Mouse (Mus musculus) layer of hippocampus, postnatal 14 days (tissue): ENCODE results near the gene Zfp658. TPM values are rescaled to one million over a fixed set of nuclear protein-coding genes. Genes with fewer than 3 reads are reported as not detected.

Experiments
- DNase-seq, 2 experiments: peaks; one replicate each; pipeline ENCODE4 v3.0.0; 2021 to 2022; ENCODE audit warnings: low spot score in 2 of 2, mixed read lengths in 1 of 2
- long read RNA-seq, 2 experiments: library from polyadenylated mRNA; stranded (forward); transcript quantifications; one replicate each; pipeline ENCODE4 v2.0.0; 2021
- total RNA-seq, 2 experiments: library from RNA; stranded (reverse); gene quantifications; 2 replicates each; pipeline ENCODE4 v1.2.3; 2021

Gene Zfp658
- 1 to 10 TPM; 5.9 to 6.5 TPM for total RNA-seq
- long read RNA-seq, experiment 1, partial matches to known transcripts: 0 of 1 reads
- long read RNA-seq, experiment 1, other reads (novel, unspliced or antisense): 0 of 1 reads
- long read RNA-seq, experiment 2, partial matches to known transcripts: 0 of 2 reads
- long read RNA-seq, experiment 2, other reads (novel, unspliced or antisense): 1 of 2 reads

- peak; percentile 83 to 95 for DNase-seq
Measured at GRCm38 (mm10) chr7:43562006-43562633, at the start of gene Zfp658. Zfp658 (plus strand) TSS chr7:43562256.

DNA sequence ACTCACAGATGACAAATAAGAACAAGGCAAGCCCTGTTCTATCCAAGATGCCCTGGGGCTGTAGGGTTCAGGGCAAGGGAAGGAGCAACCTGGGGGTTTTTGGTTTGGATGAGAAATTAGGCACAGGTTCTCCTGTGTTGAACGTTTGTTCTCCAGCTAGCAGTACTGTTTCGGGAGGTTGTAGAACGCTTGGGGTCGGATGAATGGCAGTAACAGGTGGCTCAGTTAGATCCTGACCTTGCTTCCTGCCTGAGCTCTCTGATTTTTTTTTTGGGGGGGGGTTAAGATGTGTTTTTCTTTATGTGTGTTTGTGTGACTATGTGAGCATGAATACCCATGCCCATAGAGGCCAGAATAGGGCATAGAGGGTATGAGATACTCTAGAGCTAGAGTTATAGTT, 49.5 kb upstream of the Zfp658 start:
- no peak for DNase-seq

DNA sequence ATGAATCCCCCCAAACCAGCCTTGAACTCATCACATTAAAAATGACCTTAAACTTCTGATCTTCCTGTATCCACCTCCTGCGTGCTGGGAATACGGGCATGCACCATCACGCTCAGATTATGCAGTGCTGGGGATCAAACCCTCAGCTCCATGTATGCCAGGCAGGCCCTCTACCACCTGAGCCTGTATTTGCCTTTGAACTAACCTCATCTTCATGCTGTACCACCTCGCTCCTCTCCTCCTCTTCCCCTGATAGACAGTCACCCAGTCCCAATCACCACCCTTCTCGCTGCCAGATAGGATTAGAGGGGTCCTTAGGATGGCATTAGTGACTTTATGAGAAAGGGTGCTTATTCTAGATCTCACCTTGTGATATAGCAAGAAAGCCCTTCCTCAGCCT, 47.0 kb upstream of the Zfp658 start:
- DNase-seq: no peak

GRCm38 (mm10) chr7:43518341-43518740, 43.7 kb upstream of the Zfp658 start:
- peak; percentile 26 to 41 for DNase-seq

DNA sequence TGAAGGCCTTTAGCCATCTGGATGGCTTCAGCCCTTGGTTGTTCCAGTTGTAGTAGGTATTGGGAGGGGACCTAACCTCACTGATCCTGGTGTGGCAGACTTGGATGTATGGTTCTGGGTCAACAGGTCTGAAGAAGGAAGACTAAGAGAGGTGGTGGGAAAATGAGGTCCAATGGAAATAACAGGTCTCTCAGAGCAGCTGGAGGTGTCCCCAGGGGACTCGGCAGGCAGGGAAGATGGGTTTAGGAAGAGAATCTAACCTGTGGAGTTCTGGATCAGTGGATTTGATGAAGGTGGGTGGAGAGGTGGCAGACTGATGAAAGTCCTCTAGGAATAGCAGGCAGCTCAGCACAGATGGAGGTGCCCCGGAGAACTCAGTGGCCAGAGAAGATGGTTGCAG, 39.3 kb upstream of the Zfp658 start:
- DNase-seq: no peak

DNA sequence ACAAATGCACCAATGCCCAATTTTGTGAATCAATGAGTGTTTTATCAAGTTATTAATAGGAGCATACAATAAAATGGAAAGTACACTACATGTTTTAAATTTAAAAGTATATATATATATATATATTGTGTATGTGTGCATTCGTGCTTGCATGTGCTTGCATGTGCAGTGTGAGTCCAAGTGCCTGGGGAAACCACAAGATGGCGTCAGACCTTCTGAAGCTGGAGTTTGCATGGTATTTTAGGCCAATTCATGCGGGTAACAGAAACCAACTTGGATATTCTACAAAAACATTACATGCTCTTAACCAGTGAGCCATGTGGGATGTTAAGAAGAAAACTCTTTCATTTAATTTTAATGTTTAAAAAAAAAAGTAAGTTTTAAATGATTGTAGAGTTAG, 36.7 kb upstream of the Zfp658 start:
- no peak for DNase-seq

DNA sequence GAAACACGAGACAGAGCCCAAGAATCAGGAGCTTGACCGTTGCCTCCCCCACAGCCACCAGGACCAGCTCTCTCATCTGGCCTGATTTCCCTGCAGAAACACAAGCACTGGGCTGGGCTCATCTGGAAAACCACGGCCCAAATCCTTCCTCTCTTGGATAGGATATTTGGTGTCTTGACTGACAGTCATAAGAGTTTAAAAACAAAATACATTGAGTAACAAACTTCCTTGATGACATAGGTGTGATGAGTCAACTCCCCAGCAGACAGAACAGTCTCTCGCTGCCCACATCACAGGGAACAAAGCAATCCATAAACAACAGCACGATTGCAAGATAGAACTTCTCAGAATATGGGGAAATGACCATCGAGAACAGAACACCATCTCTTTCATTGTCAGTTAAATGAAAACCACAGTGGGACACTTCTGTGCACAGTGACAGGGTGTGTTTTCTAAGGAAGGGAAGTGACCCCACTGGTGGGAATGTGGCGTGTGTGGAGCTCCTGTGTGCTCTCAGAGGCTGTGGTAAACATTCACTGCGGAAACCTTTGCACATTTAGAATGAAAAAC, 31.8 kb upstream of the Zfp658 start:
- no peak for DNase-seq

- no peak for DNase-seq
Measured at GRCm38 (mm10) chr7:43532936-43533505, 29.0 kb upstream of the Zfp658 start.

- no peak for DNase-seq
Measured at GRCm38 (mm10) chr7:43538524-43538923, 23.5 kb upstream of the Zfp658 start.

GRCm38 (mm10) chr7:43544225-43544977, 17.7 kb upstream of the Zfp658 start, which contains the start of gene Cd33:
Cd33 (minus strand) TSS chr7:43544428.
- DNase-seq: peak in 1 of 2 experiments; percentile 18

DNA sequence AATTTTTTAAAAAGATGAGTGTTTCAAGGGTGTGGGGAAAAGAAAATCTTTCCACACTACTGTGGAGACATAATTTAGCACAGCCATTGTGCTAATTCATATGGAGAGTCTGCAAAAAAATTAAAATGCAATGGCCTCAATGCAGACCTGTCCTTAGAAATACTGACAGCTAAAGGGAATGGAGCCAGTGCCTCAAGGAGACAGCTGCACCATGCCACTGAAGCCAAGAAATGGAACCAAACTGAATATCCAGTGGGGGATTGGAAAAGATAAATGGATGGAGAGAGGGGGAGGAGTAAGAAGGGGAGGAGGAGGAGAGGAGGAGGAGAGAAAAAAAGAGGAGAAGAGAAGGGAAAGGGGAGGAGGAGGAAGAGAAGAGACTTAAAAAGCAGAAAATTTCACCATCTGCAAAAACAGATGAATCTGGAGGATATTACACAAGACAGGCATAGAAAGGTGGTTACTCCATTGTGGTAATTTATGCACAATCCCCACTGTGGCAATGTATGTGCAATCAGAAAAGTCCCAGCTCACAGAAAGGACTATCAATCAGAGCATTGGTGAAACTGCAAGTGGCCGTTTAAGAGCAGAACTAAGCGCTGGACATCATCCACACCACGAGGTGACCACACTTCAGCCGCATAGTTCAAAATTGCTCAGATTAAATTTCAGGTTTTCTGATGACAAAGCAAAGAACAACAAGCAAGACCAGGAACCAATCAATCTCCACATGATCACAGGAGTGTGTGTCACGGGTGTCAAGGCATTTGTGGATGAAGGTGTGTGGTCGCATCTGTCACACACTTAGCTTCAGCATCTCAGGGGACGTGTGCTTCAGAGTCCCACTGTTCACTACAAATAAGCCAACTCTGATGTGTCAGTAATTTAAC, 16.2 kb upstream of the Zfp658 start:
- no peak for DNase-seq

DNA sequence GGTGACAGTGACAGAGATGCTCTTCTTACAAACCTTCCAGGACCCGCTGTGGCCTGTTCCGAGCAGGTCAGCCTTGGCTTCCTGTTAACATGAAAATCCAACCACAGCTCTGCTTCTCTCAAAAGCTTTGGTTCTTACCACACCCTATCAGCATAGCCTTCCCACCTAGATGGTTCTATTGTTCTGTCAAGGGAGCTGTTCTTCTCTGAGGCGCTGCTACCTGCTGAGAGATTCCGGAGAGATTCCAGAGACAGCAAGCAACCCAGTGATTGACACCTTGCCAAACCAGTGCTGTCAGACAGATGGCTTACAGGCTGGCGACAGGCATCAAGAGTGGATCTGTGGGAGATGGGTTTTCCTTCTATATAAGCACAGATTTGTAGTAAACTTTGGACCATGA, 14.4 kb upstream of the Zfp658 start:
- peak in 1 of 2 experiments; percentile 56 for DNase-seq

DNA sequence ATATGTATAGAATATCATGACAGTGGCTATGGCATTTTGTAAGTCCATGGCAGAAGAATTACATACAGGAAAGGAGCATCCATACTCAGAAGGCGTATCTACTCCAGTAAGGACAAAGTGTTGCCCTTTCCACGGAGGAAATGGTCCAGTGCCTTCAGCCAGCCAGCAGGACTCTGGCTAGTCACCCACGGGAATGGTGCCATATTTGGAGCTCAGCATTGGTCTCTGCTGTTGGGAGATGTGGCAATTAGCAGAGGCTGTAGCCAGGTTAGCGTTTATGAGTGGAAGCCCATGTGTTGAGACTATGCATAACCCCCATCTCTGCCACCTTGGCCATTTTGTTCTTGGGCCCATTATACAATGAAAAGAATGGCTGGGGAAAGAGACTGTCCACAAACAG, 13.8 kb upstream of the Zfp658 start:
- DNase-seq: no peak

DNA sequence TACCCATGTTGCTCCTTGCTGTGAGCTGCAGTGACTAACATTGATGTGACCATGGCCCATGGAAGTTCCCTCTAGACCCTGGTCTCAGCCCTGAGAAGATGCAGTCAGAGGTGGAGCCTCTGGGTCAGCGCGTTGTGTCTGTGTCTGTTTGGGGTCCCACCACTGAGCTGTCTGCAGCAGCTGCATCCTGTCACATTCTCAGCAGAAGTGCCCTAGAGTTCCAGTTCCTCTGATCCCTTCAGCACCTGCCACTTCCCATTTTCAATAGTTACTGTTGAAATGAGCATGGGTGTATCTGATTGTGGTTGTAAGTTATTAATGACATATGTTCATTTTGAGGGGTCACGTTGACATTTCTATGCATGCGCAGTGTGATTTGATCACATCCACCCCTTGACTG, 8.9 kb upstream of the Zfp658 start:
- DNase-seq: peak in 1 of 2 experiments; percentile 36

DNA sequence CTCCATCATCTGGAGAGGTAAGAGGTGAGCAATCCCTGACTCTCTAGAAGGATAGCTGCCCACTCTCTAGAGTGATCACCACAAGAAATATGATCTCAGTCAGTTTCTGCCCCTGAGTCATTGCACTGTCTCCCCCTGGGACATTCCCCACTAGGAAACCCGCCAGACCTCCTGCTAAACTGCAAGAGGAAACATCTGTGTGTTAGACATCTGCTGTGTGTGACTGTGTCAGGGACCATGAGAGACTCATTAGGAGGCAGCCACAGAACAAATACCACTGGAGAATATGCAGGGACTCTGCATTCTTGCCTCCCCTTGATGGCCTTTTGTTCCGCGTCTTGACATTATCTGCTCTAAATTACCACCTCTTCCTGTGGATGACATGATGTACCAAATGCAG, 7.5 kb upstream of the Zfp658 start:
- DNase-seq: no peak

- no peak for DNase-seq
Measured at GRCm38 (mm10) chr7:43555351-43555750, 6.7 kb upstream of the Zfp658 start.

DNA sequence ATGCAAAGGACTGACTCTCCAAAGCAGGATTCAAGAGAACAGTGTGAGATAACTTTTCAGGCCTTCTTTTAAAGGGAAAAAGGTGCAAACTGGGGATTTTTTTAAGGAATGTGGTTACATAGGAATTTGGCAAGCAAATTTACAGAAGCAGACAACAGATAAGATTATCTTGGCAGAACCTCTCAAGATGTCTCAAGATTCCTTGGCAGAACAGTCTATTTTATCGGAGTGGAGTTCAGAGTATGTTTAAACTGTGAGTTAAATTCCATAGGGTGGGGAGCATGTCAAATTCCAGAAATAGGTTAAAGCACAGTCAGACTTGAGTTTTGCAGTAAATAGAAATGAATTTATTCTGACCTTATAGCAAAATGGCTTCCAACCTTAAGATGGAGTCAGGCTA, 5.2 kb upstream of the Zfp658 start:
- DNase-seq: no peak

- DNase-seq: no peak
Measured at GRCm38 (mm10) chr7:43562651-43563070, 605 bp downstream of the Zfp658 start.

DNA sequence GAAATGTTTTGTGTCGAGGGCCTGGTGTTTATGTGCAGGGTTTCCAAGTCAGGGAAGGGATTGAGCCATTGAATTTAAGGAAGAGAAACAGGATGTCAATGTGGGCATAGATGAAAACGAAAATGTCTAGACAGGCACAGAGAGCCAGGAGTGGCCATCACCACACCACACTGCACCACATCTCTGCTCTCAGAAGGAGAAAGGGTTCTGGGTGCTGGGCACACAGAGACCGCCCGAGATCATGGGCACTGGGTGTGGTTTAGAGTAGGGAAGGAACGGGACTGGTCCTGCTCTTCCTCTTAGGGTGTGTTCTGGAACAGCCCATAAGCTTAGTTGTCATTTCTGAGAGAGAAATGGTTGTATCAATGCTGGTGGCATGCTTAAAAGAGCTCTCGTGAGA, 1.2 kb downstream of the Zfp658 start:
- no peak for DNase-seq

- no peak for DNase-seq
Measured at GRCm38 (mm10) chr7:43571216-43571615, 9.2 kb downstream of the Zfp658 start.
